Mouse (Mus musculus) thymus, postnatal 25 days (tissue): ENCODE data around the gene Srbd1.

ENCODE experiments used
- DNase-seq: peaks from one replicate; pipeline ENCODE4 v3.0.0; 2022

The Srbd1 gene

DNA sequence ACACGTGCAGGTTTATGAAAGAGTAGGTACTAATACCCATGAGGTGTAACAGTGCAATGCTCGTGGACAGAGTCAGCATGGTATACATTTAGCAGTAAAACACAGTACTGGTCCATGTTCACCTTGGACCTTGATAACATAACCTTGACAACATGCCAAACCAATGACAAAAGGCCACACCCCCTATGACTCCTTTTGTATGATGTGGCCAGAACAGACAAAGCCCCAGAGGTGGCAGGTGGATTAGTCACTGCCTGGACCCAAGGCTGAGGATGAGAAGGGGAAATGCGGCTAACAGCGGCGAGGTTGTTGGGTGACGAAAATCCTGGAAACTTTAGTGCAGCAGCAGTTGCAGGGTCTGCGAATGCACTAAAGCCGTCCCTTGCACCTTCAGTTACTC is 170.4 kb downstream of the Srbd1 start:
- no peak for DNase-seq

GRCm38 (mm10) chr17:85971120-85971519 is 173.9 kb downstream of the Srbd1 start:
- DNase-seq, result no peak

GRCm38 (mm10) chr17:85961653-85962052 is 183.3 kb downstream of the Srbd1 start:
- no peak for DNase-seq

DNA sequence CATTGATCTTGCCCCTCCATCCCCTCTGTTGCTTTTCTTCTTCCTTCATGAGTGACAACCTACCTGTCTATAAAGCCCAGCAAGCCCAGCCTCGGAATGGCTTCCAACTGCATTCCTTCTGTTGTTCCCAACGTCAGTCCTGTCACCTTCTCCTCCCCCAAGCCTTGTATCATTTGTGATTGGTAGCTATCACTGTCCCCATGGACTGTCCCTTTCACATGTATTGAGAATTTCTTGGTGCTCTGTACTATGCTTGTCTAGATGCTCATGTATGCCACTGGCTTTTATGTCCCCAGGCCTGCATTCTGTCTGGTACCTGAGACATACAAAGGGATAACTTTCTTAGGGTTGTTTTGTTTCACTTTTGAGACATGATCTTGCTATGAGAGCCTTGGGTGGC is 193.2 kb downstream of the Srbd1 start:
- no peak for DNase-seq

- DNase-seq, result no peak
Observed at GRCm38 (mm10) chr17:85949919-85950505, 195.0 kb downstream of the Srbd1 start.

DNA sequence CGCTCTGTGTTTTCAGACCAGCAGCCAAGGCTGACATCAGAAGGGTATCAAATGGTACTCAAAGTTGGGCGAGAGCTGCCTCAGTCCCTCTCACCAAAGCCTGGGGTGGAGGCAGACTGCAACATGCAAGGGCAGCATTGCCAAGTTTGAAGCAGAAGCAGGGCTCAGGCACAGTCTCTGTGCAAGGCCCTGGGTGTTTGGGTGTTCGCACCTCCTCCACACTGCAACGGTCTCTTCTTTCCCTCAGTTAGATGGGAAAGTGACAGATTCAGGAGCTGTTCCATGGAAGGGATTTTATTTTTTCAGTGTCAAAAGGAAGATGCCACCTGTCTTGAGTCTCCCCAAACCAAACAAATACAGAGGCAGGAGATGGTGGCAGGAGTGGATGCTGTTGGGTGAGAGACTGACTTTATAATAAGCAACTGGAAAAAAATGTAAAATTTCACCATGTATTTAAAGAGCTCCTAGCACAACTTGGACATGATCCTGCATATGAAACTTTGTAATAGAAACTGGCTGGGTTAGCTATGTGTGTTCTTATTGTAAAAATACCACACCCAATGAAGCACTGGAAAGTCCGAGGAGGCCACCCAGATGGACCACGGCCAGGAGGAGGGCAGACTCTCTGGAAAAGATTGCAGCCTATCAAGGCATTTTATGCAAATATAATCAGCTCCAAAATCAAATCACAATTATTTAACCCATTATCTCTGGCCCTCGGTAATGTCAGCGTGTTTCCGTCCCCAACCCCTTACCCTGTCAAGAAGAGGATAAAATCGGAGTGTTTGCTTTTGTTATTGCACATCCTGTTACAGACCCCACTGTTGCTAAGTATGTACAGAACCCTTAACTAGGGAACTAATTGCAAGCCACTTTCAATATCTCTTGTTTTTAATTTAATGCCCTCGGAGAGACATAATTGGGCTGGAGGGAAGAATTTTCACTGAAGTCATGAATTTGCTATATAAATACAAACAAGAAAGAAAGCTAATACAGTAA is 195.8 kb downstream of the Srbd1 start:
- DNase-seq, result no peak

DNA sequence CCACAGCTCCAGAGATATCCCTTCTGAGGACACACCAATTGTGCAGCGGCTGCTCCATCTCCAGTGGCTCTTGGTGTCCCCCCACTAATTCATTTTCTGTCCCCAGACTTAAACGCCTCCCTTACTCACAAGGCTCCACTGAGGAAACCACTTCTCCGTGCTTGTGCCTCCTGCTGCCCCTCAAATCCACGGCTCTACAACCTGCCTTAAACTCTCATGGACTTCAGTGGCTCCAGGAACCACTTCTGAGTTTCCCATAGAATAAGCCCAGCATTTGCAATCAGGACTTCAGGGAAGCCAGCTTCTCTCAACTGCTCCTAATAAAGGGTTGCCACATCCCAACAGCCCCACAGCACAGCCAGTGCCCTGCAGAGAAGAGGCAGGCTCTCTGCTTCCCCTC is 200.2 kb downstream of the Srbd1 start:
- no peak for DNase-seq

- DNase-seq, result no peak
Observed at GRCm38 (mm10) chr17:85943994-85944640, 200.9 kb downstream of the Srbd1 start.

- DNase-seq, result no peak
Observed at GRCm38 (mm10) chr17:85943551-85943981, 201.4 kb downstream of the Srbd1 start.

DNA sequence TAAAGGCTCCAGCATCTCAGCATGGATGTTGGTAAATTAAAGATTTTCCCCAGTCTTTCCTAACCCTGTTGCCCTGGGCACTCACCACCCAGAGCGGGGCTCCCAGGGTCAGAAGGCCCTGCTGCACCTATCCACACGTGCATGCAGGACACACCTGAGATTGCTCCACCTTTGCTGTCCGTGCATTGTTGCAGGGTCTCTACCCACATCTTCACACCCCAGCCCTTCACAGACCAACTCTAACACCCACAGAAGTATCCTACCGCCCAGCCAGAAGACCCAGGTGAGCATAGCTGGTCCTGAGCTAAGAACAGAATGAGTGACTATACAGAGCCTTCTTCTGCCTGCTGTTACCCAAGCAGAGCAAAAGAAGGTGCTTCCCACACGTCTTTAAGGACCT is 201.9 kb downstream of the Srbd1 start:
- DNase-seq, result no peak

DNA sequence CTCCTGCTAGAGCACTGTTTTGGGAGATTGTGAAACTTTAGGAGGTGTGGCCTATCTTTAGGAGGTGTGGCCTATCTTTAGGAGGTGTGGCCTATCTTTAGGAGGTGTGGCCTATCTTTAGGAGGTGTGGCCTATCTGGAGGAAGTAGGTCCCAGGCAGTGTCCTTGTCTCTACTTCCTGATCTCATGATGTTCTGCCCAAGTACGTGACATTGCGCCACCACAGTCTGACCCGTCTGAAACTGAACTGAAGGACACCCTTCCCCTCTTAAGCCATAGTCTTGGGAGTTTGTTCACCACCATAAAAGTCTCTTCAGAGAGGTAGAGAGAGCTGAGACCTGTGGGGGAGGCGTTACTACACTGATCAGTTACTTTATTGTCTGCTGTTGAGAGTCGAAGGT is 202.9 kb downstream of the Srbd1 start:
- DNase-seq, result no peak

- DNase-seq, result no peak
Observed at GRCm38 (mm10) chr17:85941141-85941738, 203.7 kb downstream of the Srbd1 start.

DNA sequence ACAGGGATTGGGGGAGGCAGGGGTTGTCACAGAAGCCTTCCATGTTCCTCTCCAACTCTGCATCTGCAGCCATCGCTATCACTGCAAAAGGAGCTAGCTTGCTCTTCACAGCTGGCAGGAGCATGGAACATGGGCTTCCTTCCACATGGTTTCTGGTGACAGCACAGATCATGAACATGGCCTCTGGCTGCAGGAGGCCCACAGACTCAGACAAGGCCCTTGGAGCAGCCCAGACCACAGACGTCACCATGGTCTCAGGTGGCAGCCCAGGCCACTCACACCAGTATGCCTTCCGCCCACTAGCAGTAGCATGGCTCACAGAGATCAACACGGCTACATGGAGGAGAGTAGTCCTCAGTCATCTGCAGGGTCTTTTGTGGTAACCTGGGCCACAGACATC is 207.8 kb downstream of the Srbd1 start:
- no peak for DNase-seq

DNA sequence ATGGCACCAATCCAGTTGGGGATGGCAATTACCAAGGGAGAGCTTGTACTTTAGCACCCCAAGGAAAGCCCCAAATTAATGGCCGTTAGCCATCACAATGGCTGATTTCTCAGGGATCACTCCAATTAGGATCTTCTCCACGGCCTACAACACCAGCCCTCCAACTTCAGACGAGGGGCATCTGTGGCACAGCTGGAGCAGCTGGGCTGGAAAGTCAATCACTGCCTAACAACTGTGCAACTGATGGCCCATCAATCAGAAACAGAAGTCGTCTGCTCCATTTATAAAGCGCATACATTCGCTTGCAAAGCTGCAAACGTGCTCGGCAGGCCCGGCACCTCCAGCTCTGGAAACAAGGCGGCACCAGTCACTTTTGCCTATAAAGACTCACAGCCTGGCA is 209.7 kb downstream of the Srbd1 start:
- no peak for DNase-seq
